Mouse (Mus musculus): ENCODE data around the gene Dgkh. TPM values are rescaled to one million over a fixed set of nuclear protein-coding genes. Genes with fewer than 3 reads are reported as not detected.

The Dgkh gene
- polyA plus RNA-seq, 1 experiment, result 1.2 TPM

GRCm38 (mm10) chr14:78541319-78541718, 191.3 kb downstream of the Dgkh start:
- H3K27me3 ChIP-seq (ENCODE audit: control insufficient read depth, insufficient read depth, insufficient read length), result no peaks in the 10 kb centered on the region
- no peak overlapping the region for H3ac ChIP-seq (ENCODE audit: control insufficient read depth, insufficient read length)
- no peak overlapping the region for H3K4me2 ChIP-seq (ENCODE audit: low read depth)
- no peaks in the 10 kb centered on the region for H3K36me3 ChIP-seq (ENCODE audit: control insufficient read depth, insufficient read depth)
- no peak for TF ChIP-seq POLR2A (IDR thresholded peaks at IDR 0.05; ENCODE audit: insufficient read length, low read depth)
- peak; percentile 14 to 64 (median 48) for TF ChIP-seq MYOD1 (IDR thresholded peaks at IDR 0.05; ENCODE audit: control insufficient read depth in 1 of 3, insufficient read length in 2 of 3, low read depth in 2 of 3)
- no peak for TF ChIP-seq TCF12 (IDR thresholded peaks at IDR 0.05; ENCODE audit: insufficient read depth, poor library complexity, severe bottlenecking)
- H3K79me2 ChIP-seq (ENCODE audit: control insufficient read depth, insufficient read depth), result peaks cover under 1% of the 10 kb centered on the region
- H3K4me3 ChIP-seq, result no peak overlapping the region

GRCm38 (mm10) chr14:78539821-78540220, 192.8 kb downstream of the Dgkh start:
- Histone ChIP-seq H3ac (ENCODE audit: control insufficient read depth, insufficient read length) (no peak overlapping the region), H3K79me2 (ENCODE audit: control insufficient read depth, insufficient read depth) (peaks cover 16% of the 10 kb centered on the region), H3K4me3 (no peak overlapping the region), H3K4me2 (ENCODE audit: low read depth) (no peak overlapping the region), H3K27me3 (ENCODE audit: control insufficient read depth, insufficient read depth, insufficient read length) (no peaks in the 10 kb centered on the region), H3K36me3 (ENCODE audit: control insufficient read depth, insufficient read depth) (no peaks in the 10 kb centered on the region)
- no peak for TF ChIP-seq CEBPB (IDR thresholded peaks at IDR 0.05; ENCODE audit: insufficient read depth, poor library complexity, severe bottlenecking)
- no peak for TF ChIP-seq USF1 (IDR thresholded peaks at IDR 0.05; ENCODE audit: low read depth)
- no peak for TF ChIP-seq TCF3 (IDR thresholded peaks at IDR 0.05; ENCODE audit: insufficient read length, low read depth)
- no peak for TF ChIP-seq E2F4 (IDR thresholded peaks at IDR 0.05; ENCODE audit: insufficient read depth)
- no peak for TF ChIP-seq MAX (IDR thresholded peaks at IDR 0.05; ENCODE audit: low read depth)
- TF ChIP-seq REST (IDR thresholded peaks at IDR 0.05; ENCODE audit: insufficient read depth, insufficient read length), result no peak
- TF ChIP-seq TCF12 (IDR thresholded peaks at IDR 0.05; ENCODE audit: insufficient read depth, poor library complexity, severe bottlenecking), result no peak
- no peak for TF ChIP-seq SRF (IDR thresholded peaks at IDR 0.05; ENCODE audit: control insufficient read depth, insufficient read length, low read depth)
- no peak for TF ChIP-seq POLR2A (IDR thresholded peaks at IDR 0.05; ENCODE audit: insufficient read length, low read depth)
- no peak for TF ChIP-seq POLR2AphosphoS2 (IDR thresholded peaks at IDR 0.05; ENCODE audit: insufficient read length, low read depth)
- no peak for TF ChIP-seq MYOD1 (IDR thresholded peaks at IDR 0.05; ENCODE audit: control insufficient read depth in 1 of 3, insufficient read length in 2 of 3, low read depth in 2 of 3)
- TF ChIP-seq MYOG (IDR thresholded peaks at IDR 0.05; ENCODE audit: control insufficient read depth in 1 of 3, insufficient read depth in 1 of 3, insufficient read length in 2 of 3, low read depth in 2 of 3), result no peak

- TF ChIP-seq MYOG (IDR thresholded peaks at IDR 0.05; ENCODE audit: control insufficient read depth in 1 of 3, insufficient read depth in 1 of 3, insufficient read length in 2 of 3, low read depth in 2 of 3), result peak in 2 of 3 experiments; percentile 28 to 89
- peak in 2 of 3 experiments; percentile 55 to 92 for TF ChIP-seq MYOD1 (IDR thresholded peaks at IDR 0.05; ENCODE audit: control insufficient read depth in 1 of 3, insufficient read length in 2 of 3, low read depth in 2 of 3)
- no peak for TF ChIP-seq REST (IDR thresholded peaks at IDR 0.05; ENCODE audit: insufficient read depth, insufficient read length)
- H3K4me3 ChIP-seq, result no peak overlapping the region
- no peaks in the 10 kb centered on the region for H3K27me3 ChIP-seq (ENCODE audit: control insufficient read depth, insufficient read depth, insufficient read length)
- no peak overlapping the region for H3ac ChIP-seq (ENCODE audit: control insufficient read depth, insufficient read length)
- H3K4me2 ChIP-seq (ENCODE audit: low read depth), result peak overlapping the region; percentile 14
- no peaks in the 10 kb centered on the region for H3K36me3 ChIP-seq (ENCODE audit: control insufficient read depth, insufficient read depth)
- peaks cover 27% of the 10 kb centered on the region for H3K79me2 ChIP-seq (ENCODE audit: control insufficient read depth, insufficient read depth)
Measured at GRCm38 (mm10) chr14:78538572-78539320, 193.8 kb downstream of the Dgkh start.

GRCm38 (mm10) chr14:78537551-78537950, 195.0 kb downstream of the Dgkh start:
- Histone ChIP-seq H3ac (ENCODE audit: control insufficient read depth, insufficient read length) (no peak overlapping the region), H3K4me3 (peak overlapping the region; percentile 58), H3K4me2 (ENCODE audit: low read depth) (peak overlapping the region; percentile 89), H3K27me3 (ENCODE audit: control insufficient read depth, insufficient read depth, insufficient read length) (no peaks in the 10 kb centered on the region), H3K36me3 (ENCODE audit: control insufficient read depth, insufficient read depth) (no peaks in the 10 kb centered on the region), H3K79me2 (ENCODE audit: control insufficient read depth, insufficient read depth) (peaks cover 39% of the 10 kb centered on the region)
- TF ChIP-seq SRF (IDR thresholded peaks at IDR 0.05; ENCODE audit: control insufficient read depth, insufficient read length, low read depth) (no peak), POLR2A (IDR thresholded peaks at IDR 0.05; ENCODE audit: insufficient read length, low read depth) (no peak), CEBPB (IDR thresholded peaks at IDR 0.05; ENCODE audit: insufficient read depth, poor library complexity, severe bottlenecking) (no peak), POLR2AphosphoS2 (IDR thresholded peaks at IDR 0.05; ENCODE audit: insufficient read length, low read depth) (no peak), TCF12 (IDR thresholded peaks at IDR 0.05; ENCODE audit: insufficient read depth, poor library complexity, severe bottlenecking) (no peak), REST (IDR thresholded peaks at IDR 0.05; ENCODE audit: insufficient read depth, insufficient read length) (no peak), TCF3 (IDR thresholded peaks at IDR 0.05; ENCODE audit: insufficient read length, low read depth) (no peak), USF1 (IDR thresholded peaks at IDR 0.05; ENCODE audit: low read depth) (no peak), MYOD1 (IDR thresholded peaks at IDR 0.05; ENCODE audit: control insufficient read depth in 1 of 3, insufficient read length in 2 of 3, low read depth in 2 of 3) (no peak), MYOG (IDR thresholded peaks at IDR 0.05; ENCODE audit: control insufficient read depth in 1 of 3, insufficient read depth in 1 of 3, insufficient read length in 2 of 3, low read depth in 2 of 3) (no peak), E2F4 (IDR thresholded peaks at IDR 0.05; ENCODE audit: insufficient read depth) (no peak), MAX (IDR thresholded peaks at IDR 0.05; ENCODE audit: low read depth) (no peak)

All from myocyte (in vitro differentiated cells).